Mouse (Mus musculus) lung, postnatal 4 days (tissue): Measurements from ENCODE around the gene Nomo1.
A peak's percentile ranks its signal among the peaks of the same experiment; 100 is the strongest.

Experiments
- DNase-seq, 2 experiments: peaks; one replicate each; pipeline ENCODE4 v3.0.0; 2021

Gene Nomo1

GRCm38 (mm10) chr7:46047873-46048562, 14.5 kb downstream of the Nomo1 start:
- no peak for DNase-seq

DNA sequence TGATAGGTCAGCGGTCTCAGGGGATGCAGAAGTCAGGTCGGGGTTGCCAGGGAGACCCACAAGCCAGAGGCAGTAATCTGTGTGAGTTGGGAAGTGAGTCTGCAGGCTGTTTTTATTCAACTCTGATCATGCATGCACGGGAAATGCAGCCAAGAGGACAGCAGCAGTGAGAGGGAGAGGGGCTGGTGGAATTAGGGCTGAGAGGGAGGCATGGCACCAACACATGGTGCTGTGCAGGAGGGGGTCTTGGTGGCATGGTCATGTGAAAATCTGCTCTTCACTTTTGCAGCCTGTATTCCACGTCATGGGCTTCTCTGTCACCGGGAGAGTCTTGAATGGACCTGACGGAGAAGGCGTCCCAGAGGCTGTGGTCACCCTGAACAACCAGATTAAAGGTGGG, 16.5 kb downstream of the Nomo1 start:
- no peak for DNase-seq

- DNase-seq: no peak
Observed at GRCm38 (mm10) chr7:46052161-46052821, 18.8 kb downstream of the Nomo1 start.

DNA sequence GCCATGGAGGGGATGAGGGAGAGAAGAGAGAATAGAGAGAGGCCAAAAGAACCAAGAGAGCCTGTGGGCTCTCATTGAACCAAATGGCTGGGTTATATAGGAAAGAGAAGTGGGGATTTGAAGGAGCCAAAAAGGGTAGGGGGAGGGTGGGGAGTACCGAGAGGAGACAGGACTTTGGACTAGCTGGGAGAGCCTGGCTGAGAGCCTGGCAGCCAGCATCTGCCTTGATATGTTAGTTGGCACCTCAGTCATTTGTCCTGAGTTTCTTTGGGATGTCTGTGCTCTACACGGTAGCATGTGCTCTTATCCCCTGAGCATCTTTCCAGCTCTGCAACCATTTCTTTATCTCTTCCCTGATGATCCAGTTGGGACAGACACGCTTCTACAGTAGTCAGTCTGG, 20.1 kb downstream of the Nomo1 start:
- no peak for DNase-seq

- DNase-seq: peak in 1 of 2 experiments; percentile 6
Observed at GRCm38 (mm10) chr7:46058882-46059281, 25.4 kb downstream of the Nomo1 start.

GRCm38 (mm10) chr7:46060688-46061087, 27.2 kb downstream of the Nomo1 start:
- no peak for DNase-seq

DNA sequence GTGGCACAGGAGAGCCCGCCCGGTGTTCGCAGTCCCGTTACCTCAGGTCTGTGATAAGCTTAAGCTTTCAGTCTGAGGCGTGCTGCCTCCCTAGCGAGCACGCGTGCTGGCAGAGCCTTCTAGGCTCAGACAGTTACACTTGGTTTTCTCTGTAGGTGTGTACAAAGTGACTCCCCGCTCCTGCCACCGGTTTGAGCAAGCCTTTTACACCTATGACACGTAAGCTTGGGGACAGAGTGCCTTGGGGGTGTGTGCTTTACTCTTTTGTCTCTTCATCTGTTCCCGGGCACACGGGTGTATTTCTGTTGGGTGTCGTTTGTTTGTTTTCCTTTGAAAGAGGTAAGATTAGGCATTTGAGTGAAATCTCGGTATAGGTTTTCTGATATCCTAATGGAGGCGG, 28.1 kb downstream of the Nomo1 start:
- DNase-seq: no peak

- DNase-seq: no peak
Observed at GRCm38 (mm10) chr7:46063296-46063695, 29.8 kb downstream of the Nomo1 start.

DNA sequence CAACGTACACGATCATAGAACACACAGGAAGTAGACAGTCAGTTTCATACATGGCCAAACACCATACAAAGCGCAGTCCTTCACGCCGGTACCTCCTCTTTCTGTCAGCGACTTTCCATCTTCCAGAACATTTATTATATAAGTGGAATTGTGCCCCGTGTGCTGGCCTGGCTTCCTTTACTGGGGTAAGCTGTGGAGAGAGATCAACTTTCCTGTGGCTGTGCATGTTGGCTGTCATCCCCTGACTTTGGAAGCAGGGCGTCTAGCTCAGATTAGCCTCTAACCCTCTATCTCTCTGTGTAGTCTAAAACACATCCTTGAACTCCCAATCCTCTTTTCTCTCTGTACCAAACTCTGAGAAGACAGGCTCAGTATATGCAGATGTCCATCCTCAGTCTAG, 35.3 kb downstream of the Nomo1 start:
- DNase-seq: no peak

GRCm38 (mm10) chr7:46076844-46077243, 43.3 kb downstream of the Nomo1 start:
- DNase-seq: no peak

- no peak for DNase-seq
Observed at GRCm38 (mm10) chr7:46077675-46078074, 44.2 kb downstream of the Nomo1 start.

GRCm38 (mm10) chr7:46084024-46084423, 50.5 kb downstream of the Nomo1 start:
- no peak for DNase-seq

DNA sequence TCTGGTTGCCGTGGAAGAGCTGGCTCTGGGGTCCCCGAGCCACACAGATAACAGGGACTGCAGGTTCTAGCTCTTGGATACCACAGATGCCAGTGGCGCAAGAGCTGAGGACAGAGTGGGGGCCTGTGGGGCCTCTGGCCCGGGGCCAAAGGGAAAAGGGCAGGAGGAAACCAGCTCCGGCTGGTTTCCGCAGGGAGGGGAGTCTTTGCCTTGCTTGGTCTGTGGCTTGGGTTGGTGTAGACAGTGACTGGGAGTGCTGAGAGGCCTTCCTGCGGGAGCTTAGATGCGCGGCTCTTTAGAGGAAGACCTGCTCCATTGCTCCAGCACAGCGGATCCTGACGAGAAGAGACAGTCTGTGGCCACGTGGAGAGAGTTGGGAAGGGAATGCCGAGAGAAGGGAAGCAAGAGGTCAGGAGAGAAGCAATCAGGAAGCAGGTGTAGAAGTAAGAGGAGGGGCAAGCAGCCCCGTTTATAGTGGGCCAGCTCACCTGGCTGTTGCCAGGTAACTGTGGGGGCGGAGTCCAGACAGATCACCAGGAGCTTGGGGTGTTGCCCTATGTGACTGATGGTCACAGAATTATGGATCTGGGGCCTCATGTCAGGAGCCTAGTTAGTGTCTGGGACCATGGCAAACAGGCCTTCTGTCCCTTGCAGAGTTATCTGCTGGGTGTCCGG, 51.5 kb downstream of the Nomo1 start:
- DNase-seq: peak; percentile 22 to 66

DNA sequence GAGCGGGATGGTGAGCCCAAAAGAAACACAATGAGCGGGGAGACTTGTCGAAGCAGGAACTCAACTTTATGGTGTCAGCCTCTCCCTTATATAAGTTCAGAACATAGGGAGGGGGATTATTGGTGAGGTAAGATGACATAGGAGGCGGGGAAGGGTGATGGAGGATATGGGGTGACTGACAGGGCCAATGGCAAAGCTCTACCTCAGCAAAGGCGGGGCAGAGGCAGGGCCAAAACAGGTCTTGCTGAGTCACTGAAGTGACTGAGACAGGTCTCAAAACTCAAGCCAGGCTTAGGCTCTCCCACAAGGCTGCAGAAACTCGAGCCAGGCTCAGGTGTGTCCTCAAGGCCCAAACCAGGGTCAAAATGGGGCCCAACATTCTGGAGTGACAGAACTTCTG, 52.9 kb downstream of the Nomo1 start:
- no peak for DNase-seq

- no peak for DNase-seq
Observed at GRCm38 (mm10) chr7:46088241-46088640, 54.7 kb downstream of the Nomo1 start.

DNA sequence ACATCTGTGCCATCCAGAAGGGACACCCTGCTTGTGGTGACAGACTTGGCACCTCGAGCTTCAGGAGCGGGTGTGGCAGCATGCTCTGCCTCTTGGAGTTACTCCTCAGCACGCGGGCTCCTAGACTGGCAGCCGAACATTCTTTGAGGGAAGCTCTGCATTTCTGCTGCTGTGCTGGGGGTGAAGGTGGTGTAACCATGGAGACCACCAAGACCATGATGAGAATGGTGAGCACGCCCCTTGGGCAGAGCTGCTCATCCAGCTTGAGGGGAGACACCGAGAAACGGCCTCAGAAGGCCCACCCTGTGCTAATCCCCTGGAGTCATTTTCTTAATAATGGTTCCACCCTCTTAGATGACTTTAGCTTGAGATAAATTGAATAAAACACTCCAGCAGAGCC, 59.3 kb downstream of the Nomo1 start:
- no peak for DNase-seq

- peak; percentile 57 to 75 for DNase-seq
Observed at GRCm38 (mm10) chr7:46096136-46096535, 62.6 kb downstream of the Nomo1 start.

DNA sequence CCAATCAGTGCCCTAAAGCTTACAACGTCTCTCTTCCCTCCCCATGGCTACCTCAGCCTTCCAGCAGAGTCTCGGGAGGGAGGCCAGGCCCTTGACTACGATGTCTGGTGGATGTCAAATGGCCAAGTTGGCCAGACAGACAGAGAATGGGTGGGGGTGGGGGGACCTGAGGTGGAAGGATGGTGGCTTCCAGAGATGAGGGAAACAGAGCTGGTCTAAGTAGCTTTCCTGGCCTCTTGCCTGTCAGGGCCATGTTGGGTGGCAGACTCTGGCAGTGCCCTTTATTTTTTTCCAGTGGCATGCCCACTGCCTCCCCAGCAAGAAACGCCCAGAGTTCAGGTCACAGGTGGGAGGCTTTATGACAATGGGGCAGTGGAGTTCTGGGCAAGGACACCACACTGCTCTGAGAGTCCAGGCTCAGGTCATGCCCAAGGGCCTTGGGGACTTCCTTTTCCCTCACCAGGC, 63.9 kb downstream of the Nomo1 start:
- no peak for DNase-seq

GRCm38 (mm10) chr7:46098221-46098918, 64.9 kb downstream of the Nomo1 start:
- no peak for DNase-seq

DNA sequence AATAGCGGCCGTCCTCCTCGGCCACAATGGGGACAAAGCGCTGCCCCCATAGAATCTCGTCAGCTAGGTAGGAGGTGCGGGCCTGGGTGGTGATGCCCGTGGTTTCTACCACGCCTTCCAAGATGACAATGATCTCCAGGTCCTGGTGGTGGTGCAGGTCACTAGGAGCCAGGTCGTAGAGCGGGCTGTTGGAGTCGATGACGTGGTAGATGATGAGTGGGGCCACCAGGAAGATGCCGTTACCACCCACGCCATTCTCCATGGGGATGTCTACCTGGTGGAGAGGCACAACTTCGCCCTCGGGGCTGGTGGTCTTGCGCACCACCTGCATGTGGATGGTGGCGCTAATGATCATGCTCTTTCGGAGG, 65.4 kb downstream of the Nomo1 start:
- DNase-seq: no peak

- DNase-seq: no peak
Observed at GRCm38 (mm10) chr7:46099682-46100081, 66.2 kb downstream of the Nomo1 start.

DNA sequence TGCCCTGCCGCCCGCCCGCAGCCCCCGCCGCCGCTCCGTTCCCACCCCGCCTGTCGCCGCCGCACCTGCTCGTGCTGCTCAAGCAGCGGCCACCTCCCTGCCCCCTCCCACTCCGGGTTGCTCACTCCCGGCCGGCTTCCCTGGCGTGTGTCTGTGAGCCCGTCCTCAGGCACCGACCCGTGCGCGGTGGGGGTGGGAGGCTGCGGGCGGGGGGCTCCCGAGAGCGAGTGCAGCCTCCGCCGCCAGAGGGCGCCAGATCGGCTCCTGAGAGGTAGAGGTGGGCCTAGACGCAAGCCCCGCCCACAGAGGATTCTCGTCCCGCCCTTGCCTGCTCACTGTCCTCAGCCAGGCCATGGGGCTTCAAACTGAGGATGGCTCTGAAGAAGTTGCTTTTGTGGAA, 67.1 kb downstream of the Nomo1 start, which contains the start of gene Kcnj11:
TSS of gene Kcnj11 (minus strand) at position 202 of the 400 bp plus-strand sequence.
- DNase-seq: peak; percentile 71 to 75

DNA sequence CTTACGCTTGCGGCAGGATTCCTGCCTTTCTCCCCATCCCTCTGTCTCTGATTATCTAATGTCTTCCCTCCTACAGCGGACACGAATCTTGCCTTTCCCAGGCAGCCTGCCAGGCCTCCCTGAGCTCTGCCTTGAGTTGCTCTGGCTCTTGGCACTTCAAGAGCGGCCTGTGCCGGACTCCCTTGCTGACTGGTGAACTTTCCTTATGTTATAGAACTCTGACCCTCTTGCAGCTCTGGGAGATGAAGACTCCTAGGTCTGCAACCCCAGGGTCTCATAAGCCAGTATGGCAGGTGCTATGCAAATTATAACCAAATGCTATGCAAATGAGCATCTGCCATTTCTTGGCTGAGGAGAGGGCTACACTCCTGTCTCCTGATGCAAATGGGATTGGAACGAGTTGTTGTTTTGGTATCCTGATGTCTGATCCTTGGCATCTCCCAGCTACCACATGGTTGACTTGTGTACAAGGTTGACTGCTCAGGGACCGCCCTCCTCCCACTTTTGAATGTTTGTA, 69.6 kb downstream of the Nomo1 start:
- DNase-seq: no peak
